Mouse (Mus musculus): ENCODE measurements around the gene Ccdc170.

DNA sequence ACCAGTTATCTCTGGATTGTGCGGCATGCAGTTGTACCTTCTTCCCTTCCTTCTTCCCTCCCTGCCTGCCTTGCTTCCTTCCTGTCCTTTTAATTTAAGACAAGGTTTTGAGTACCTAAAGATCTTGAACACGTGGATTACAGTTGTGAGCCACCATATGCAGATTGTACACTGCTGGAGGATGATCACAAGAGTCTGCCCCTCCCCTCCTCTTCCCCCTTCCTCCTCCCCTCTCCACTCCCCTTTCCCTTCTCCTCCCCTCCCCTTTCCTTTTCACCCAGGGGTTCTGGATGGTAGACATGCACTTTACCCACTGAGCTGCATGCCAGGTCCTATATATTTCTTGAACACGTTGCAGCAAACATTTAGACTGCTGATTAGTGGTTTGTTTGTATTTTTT, 46.9 kb upstream of the Ccdc170 start:
- TF ChIP-seq CTCF (conservative IDR thresholded peaks at IDR 0.05; ENCODE audit: low read length) (no peak), NANOG (IDR thresholded peaks at IDR 0.05; ENCODE audit: borderline replicate concordance, low read length) (no peak), POU5F1 (IDR thresholded peaks at IDR 0.05; ENCODE audit: borderline replicate concordance, low read length) (no peak)

All from E14TG2a.4 (cell line).